Mouse (Mus musculus) MEL (cell line): Measurements from ENCODE around the gene Nipal4. TPM values are rescaled to one million over a fixed set of nuclear protein-coding genes. Genes with fewer than 3 reads are reported as not detected.
"Not testable (repeated sequence)": the region's sequence is repeated elsewhere in the genome, so short reads cannot be mapped to it uniquely, and the experiment has no call there.

ENCODE experiments used
- DNase-seq: peaks from one replicate; pipeline ENCODE4 v3.0.0; 2011; ENCODE audit warnings: low read depth, low spot score
- H3K27ac ChIP-seq: 2 replicates; pipeline ENCODE4 v1.5.1; 2012; ENCODE audit warnings: low read depth, mild to moderate bottlenecking, control low read depth, low read length, moderate library complexity; ENCODE audit not compliant: control insufficient read depth
- H3K27me3 ChIP-seq, 2 experiments: fragments of 150-350 bp in 1 of 2; sonication (generic) in 1 of 2; 2 replicates each; pipeline ENCODE4 v1.6.1; 2012; ENCODE audit warnings: low read length in 2 of 2, mild to moderate bottlenecking in 2 of 2, improper control_type of control experiment in 1 of 2, moderate library complexity in 1 of 2; ENCODE audit not compliant: insufficient read depth in 2 of 2, control insufficient read depth in 1 of 2
- H3K36me3 ChIP-seq, 2 experiments: 2 replicates each; pipeline ENCODE4 v1.6.1; 2012 to 2014; ENCODE audit warnings: low read length in 2 of 2, improper control_type of control experiment in 1 of 2, inconsistent platforms in 1 of 2, mild to moderate bottlenecking in 1 of 2; ENCODE audit not compliant: insufficient read depth in 2 of 2, control insufficient read depth in 1 of 2
- H3K4me1 ChIP-seq, 2 experiments: fragments of 150-350 bp in 1 of 2; sonication (generic) in 1 of 2; 2 replicates each; pipeline ENCODE4 v1.6.1; 2012; ENCODE audit warnings: low read length in 2 of 2, improper control_type of control experiment in 1 of 2, mild to moderate bottlenecking in 1 of 2; ENCODE audit not compliant: insufficient read depth in 2 of 2, control insufficient read depth in 1 of 2
- H3K4me3 ChIP-seq, 2 experiments: fragments of 150-350 bp in 1 of 2; sonication (generic) in 1 of 2; 2 replicates each; pipeline ENCODE4 v1.5.1; 2012; ENCODE audit warnings: low read depth in 2 of 2, low read length in 2 of 2, mild to moderate bottlenecking in 2 of 2, moderate library complexity in 2 of 2, control low read depth in 1 of 2, improper control_type of control experiment in 1 of 2; ENCODE audit not compliant: control insufficient read depth in 1 of 2, insufficient read depth in 1 of 2
- H3K79me2 ChIP-seq: 2 replicates; pipeline ENCODE4 v1.6.1; 2012; ENCODE audit warnings: mild to moderate bottlenecking, low read length, moderate library complexity; ENCODE audit not compliant: control insufficient read depth, poor library complexity, insufficient read depth
- H3K9ac ChIP-seq: 2 replicates; pipeline ENCODE4 v1.6.1; 2012; ENCODE audit warnings: low read depth, mild to moderate bottlenecking, control low read depth, low read length, moderate library complexity; ENCODE audit not compliant: control insufficient read depth, poor library complexity, severe bottlenecking
- H3K9me3 ChIP-seq: fragments of 150-350 bp; sonication (generic); replicated peaks from 2 replicates; pipeline ENCODE4 v1.6.1; 2012; ENCODE audit warnings: mild to moderate bottlenecking, low read length, improper control_type of control experiment, moderate library complexity; ENCODE audit not compliant: insufficient read depth
- BHLHE40 ChIP-seq: IDR thresholded peaks from 2 replicates; pipeline ENCODE4 v1.6.1; 2012; ENCODE audit warnings: low read depth, mild to moderate bottlenecking, inconsistent platforms, low read length, improper control_type of control experiment, borderline replicate concordance
- CHD2 ChIP-seq: IDR thresholded peaks from 2 replicates; pipeline ENCODE4 v1.6.1; 2011; ENCODE audit warnings: low read length, improper control_type of control experiment
- GABPA ChIP-seq: IDR thresholded peaks from 2 replicates; pipeline ENCODE4 v1.6.1; 2012; ENCODE audit warnings: low read depth, mild to moderate bottlenecking, inconsistent platforms, low read length, improper control_type of control experiment, moderate library complexity
- HCFC1 ChIP-seq: IDR thresholded peaks from 2 replicates; pipeline ENCODE4 v1.6.1; 2012; ENCODE audit warnings: low read depth, mild to moderate bottlenecking, inconsistent platforms, low read length, improper control_type of control experiment, moderate library complexity
- MAFK ChIP-seq: IDR thresholded peaks from 2 replicates; pipeline ENCODE4 v1.6.1; 2011; ENCODE audit warnings: low read depth, mild to moderate bottlenecking, low read length, improper control_type of control experiment, borderline replicate concordance
- MAX ChIP-seq: IDR thresholded peaks from 2 replicates; pipeline ENCODE4 v1.6.1; 2011; ENCODE audit warnings: low read length, improper control_type of control experiment
- MAZ ChIP-seq: IDR thresholded peaks from 2 replicates; pipeline ENCODE4 v1.6.1; 2012; ENCODE audit warnings: low read depth, mild to moderate bottlenecking, inconsistent platforms, low read length, improper control_type of control experiment
- MXI1 ChIP-seq: IDR thresholded peaks from 2 replicates; pipeline ENCODE4 v1.6.1; 2011; ENCODE audit warnings: mild to moderate bottlenecking, low read depth, low read length, improper control_type of control experiment
- NELFE ChIP-seq: IDR thresholded peaks from 2 replicates; pipeline ENCODE4 v1.6.1; 2011; ENCODE audit warnings: low read depth, low read length, improper control_type of control experiment
- POLR2A ChIP-seq, 2 experiments: IDR thresholded peaks; 2 replicates each; pipeline ENCODE4 v1.6.1; 2011 to 2012; ENCODE audit warnings: low read length in 2 of 2, mild to moderate bottlenecking in 2 of 2, control low read depth in 1 of 2, improper control_type of control experiment in 1 of 2, low read depth in 1 of 2, moderate library complexity in 1 of 2; ENCODE audit not compliant: control insufficient read depth in 1 of 2, insufficient read depth in 1 of 2, poor library complexity in 1 of 2
- POLR2AphosphoS5 ChIP-seq: IDR thresholded peaks from 2 replicates; pipeline ENCODE4 v1.6.1; 2012; ENCODE audit warnings: low read depth, borderline replicate concordance, mild to moderate bottlenecking, inconsistent platforms, low read length, moderate library complexity, mixed read lengths
- SIN3A ChIP-seq: IDR thresholded peaks from 2 replicates; pipeline ENCODE4 v1.6.1; 2012; ENCODE audit warnings: low read length, improper control_type of control experiment, inconsistent platforms
- SMC3 ChIP-seq: IDR thresholded peaks from 2 replicates; pipeline ENCODE4 v1.6.1; 2011; ENCODE audit warnings: low read depth, low read length, improper control_type of control experiment
- TBP ChIP-seq: IDR thresholded peaks from 2 replicates; pipeline ENCODE4 v1.8.0; 2011; ENCODE audit warnings: low read depth, low read length, improper control_type of control experiment
- UBTF ChIP-seq: IDR thresholded peaks from 2 replicates; pipeline ENCODE4 v1.6.1; 2012; ENCODE audit warnings: low read depth, mild to moderate bottlenecking, inconsistent platforms, low read length, improper control_type of control experiment, moderate library complexity, borderline replicate concordance; ENCODE audit not compliant: insufficient read depth
- ZMIZ1 ChIP-seq: IDR thresholded peaks from 2 replicates; pipeline ENCODE4 v1.6.1; 2012; ENCODE audit warnings: low read depth, mild to moderate bottlenecking, inconsistent platforms, low read length, improper control_type of control experiment, moderate library complexity
- polyA plus RNA-seq, 2 experiments: library from polyadenylated mRNA; stranded (reverse) in 1 of 2; unstranded in 1 of 2; fragments of >175 nt in 1 of 2; fragments of >200 nt in 1 of 2; gene quantifications; 2 replicates each; pipeline versions ENCODE4 v1.2.1 to v1.2.4; 2012; ENCODE audit warnings: low replicate concordance in 2 of 2, low read depth in 1 of 2; ENCODE audit not compliant: insufficient read length in 2 of 2, insufficient read depth in 1 of 2, missing spikeins in 1 of 2
- total RNA-seq: library from RNA; depleted of rRNA; stranded (reverse); fragments of 300-350 nt; gene quantifications from 2 replicates; pipeline ENCODE4 v1.2.3, GENCODE M21; 2012

Gene Nipal4
- total and polyA plus RNA-seq, 3 experiments, result not detected

- Histone ChIP-seq H3K4me1 (no peaks in the 10 kb centered on the region), H3K79me2 (no peaks in the 10 kb centered on the region), H3K27ac (no peak overlapping the region), H3K9me3 (no peaks in the 10 kb centered on the region), H3K27me3 (peaks cover 0 to 7% of the 10 kb centered on the region in 2 experiments; a peak in 3 of 4 replicates), H3K36me3 (no peaks in the 10 kb centered on the region), H3K4me3 (no peak overlapping the region), H3K9ac (no peak overlapping the region)
- DNase-seq, result no peak
- TF ChIP-seq POLR2AphosphoS5, result no peak
- no peak for TF ChIP-seq ZMIZ1
- no peak for TF ChIP-seq UBTF
- TF ChIP-seq GABPA, result no peak
- TF ChIP-seq HCFC1, result no peak
- TF ChIP-seq CHD2, result no peak
- no peak for TF ChIP-seq MAZ
- TF ChIP-seq TBP, result no peak
- TF ChIP-seq SIN3A, result no peak
- no peak for TF ChIP-seq MXI1
- no peak for TF ChIP-seq POLR2A (IDR thresholded peaks at IDR 0.05; ENCODE audit: control insufficient read depth in 1 of 2, insufficient read depth in 1 of 2, low read depth in 1 of 2, low read length in 2 of 2, poor library complexity in 1 of 2)
- TF ChIP-seq NELFE, result no peak
- no peak for TF ChIP-seq MAX
- TF ChIP-seq SMC3, result no peak
- TF ChIP-seq MAFK, result no peak
- TF ChIP-seq BHLHE40, result no peak
Measured at GRCm38 (mm10) chr11:46184946-46185345, 18.6 kb upstream of the Nipal4 start.

- H3K4me1 ChIP-seq, DNase-seq, H3K9me3 ChIP-seq, H3K9ac ChIP-seq, H3K27ac ChIP-seq, H3K36me3 ChIP-seq, H3K4me3 ChIP-seq, H3K79me2 ChIP-seq, H3K27me3 ChIP-seq: not testable (repeated sequence)
Measured at GRCm38 (mm10) chr11:46182031-46182430, 15.7 kb upstream of the Nipal4 start.
